Mouse (Mus musculus) liver, postnatal 0 days (tissue): Measurements from ENCODE around the gene Olfr1441.

Experiments used
- CTCF ChIP-seq: sonication (generic); IDR thresholded peaks from 2 replicates; pipeline ENCODE4 v1.5.1; 2016; ENCODE audit warnings: antibody characterized with exemption, low read depth
- EP300 ChIP-seq: IDR thresholded peaks from 2 replicates; pipeline ENCODE4 v1.6.1; 2016; ENCODE audit warnings: antibody characterized with exemption, low read depth, mild to moderate bottlenecking

GRCm38 (mm10) chr19:12462851-12463721 is 45.9 kb downstream of the Olfr1441 start:
- TF ChIP-seq CTCF (no peak), EP300 (no peak)
